Mouse (Mus musculus) forebrain, embryonic 13.5 days (tissue): ENCODE measurements around the gene Rpsa. TPM values are rescaled to one million over a fixed set of nuclear protein-coding genes. Genes with fewer than 3 reads are reported as not detected.

Experiments
- ATAC-seq: fragments of 200-750 bp; cut with Nextera tagmentation; 2 replicates; pipeline ENCODE4 v1.8.0; 2017
- H3K27ac ChIP-seq: fragments of 300-500 bp; sonication (generic); 2 replicates; pipeline ENCODE4 v1.5.1; 2015; ENCODE audit warnings: inconsistent platforms, mild to moderate bottlenecking, moderate library complexity
- H3K27me3 ChIP-seq: fragments of 300-500 bp; sonication (generic); 2 replicates; pipeline ENCODE4 v1.6.1; 2015; ENCODE audit warnings: mild to moderate bottlenecking, inconsistent platforms
- H3K36me3 ChIP-seq: fragments of 300-500 bp; sonication (generic); 2 replicates; pipeline ENCODE4 v1.6.1; 2015; ENCODE audit warnings: mild to moderate bottlenecking, inconsistent platforms; ENCODE audit not compliant: poor library complexity, severe bottlenecking
- H3K4me1 ChIP-seq: fragments of 300-500 bp; sonication (generic); 2 replicates; pipeline ENCODE4 v1.6.1; 2015; ENCODE audit warnings: inconsistent platforms
- H3K4me2 ChIP-seq: fragments of 300-500 bp; sonication (generic); 2 replicates; pipeline ENCODE4 v1.6.1; 2015; ENCODE audit warnings: inconsistent platforms, mild to moderate bottlenecking, moderate library complexity
- H3K4me3 ChIP-seq: fragments of 300-500 bp; sonication (generic); 2 replicates; pipeline ENCODE4 v1.5.1; 2015; ENCODE audit warnings: mild to moderate bottlenecking, inconsistent platforms
- H3K9ac ChIP-seq: fragments of 300-500 bp; sonication (generic); 2 replicates; pipeline ENCODE4 v1.6.1; 2015; ENCODE audit warnings: mild to moderate bottlenecking, inconsistent platforms
- H3K9me3 ChIP-seq: fragments of 300-500 bp; sonication (generic); replicated peaks from 2 replicates; pipeline ENCODE4 v1.6.1; 2016; ENCODE audit warnings: inconsistent platforms
- WGBS: fragments of 180-500 bp; shearing (Covaris S2); methylation state at CpG from one replicate; pipeline ENCODE4 v1.1.7; 2015; 5-methylcytosine and 5-hydroxymethylcytosine counted together
- polyA plus RNA-seq: library from polyadenylated mRNA; unstranded; fragments of >200 nt; fragmentation: Nextera tagmentation; extraction: Ambion mirVana; gene quantifications from 2 replicates; pipeline ENCODE4 v1.2.1, GENCODE M21; 2015

Rpsa gene
- 1,184 and 1,248 TPM in 2 replicates for polyA plus RNA-seq

DNA sequence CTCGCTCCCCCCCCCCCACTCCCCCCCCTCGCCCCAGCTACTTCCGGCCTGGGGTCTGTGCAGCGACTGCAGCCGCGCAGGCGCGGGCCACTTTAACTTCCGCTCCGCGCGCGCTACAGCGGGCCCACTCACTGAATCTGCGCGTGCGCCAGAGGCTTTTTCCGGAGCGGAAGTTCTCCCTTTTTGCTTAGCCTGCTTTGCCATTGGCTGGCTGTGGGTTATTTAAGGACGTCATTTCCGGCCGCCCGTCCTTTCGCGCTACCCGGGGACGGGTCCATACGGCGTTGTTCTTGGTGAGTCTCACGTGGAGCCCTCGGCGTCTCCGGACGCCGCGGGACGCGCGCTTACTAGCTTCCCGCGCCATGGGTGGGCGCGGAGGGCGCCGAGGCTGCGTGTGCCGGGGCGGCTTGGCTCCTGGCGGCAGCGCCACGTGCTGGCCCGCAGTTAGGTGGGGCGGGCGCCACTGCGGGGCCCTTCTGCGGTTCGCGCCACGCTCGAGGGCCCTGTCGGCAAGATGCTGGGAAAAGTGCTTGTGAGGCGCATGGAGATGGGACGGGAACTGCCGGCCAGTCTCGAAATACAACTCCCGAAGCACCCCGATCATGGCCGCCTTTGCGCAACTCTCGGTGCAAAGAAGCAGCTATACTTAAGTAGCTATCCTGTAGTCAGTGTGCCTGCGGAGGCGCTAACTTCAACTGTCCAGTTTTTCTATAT, at the start of gene Rpsa:
TSS of gene Rpsa (plus strand) at position 152 of the 714 bp plus-strand sequence.
- ATAC-seq = peak; percentile 97
- no peaks in the 10 kb centered on the region for H3K27me3 ChIP-seq
- H3K36me3 ChIP-seq = peaks cover 58% of the 10 kb centered on the region
- H3K9ac ChIP-seq = peak within 1 kb of the TSS; percentile 97
- under 1% methylated on average over 70 of the region's 72 CpGs for WGBS
- peak within 1 kb of the TSS; percentile 81 for H3K27ac ChIP-seq
- peaks cover 21% of the 10 kb centered on the region for H3K4me1 ChIP-seq
- H3K4me2 ChIP-seq = peak within 1 kb of the TSS; percentile 90
- no peaks in the 10 kb centered on the region for H3K9me3 ChIP-seq
- peak within 1 kb of the TSS; percentile 92 for H3K4me3 ChIP-seq

DNA sequence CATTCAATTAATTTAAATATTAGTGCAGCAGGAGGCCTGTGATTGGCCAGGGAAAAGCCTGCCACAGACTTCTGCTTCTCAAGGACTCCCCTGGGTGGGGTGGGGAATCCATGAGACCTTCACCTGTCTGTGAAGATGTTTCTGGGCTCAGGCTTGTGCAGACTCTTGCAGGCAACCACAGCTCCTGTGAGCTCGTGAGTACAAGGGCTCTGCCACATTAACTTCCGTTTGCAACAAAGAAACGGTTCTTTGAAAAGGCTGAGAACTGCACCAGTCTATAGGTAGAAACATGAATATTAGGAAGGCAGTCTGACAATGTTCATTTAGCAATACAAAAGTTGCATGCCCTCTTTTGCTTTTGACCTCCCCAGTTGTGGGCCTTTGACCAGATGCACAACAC, 49.2 kb upstream of the Rpsa start:
- H3K36me3 ChIP-seq = no peaks in the 10 kb centered on the region
- H3K4me1 ChIP-seq = peaks cover 1% of the 10 kb centered on the region; the same call in 1 of the 2 replicates
- no peak overlapping the region for H3K4me3 ChIP-seq
- no peak overlapping the region for H3K27ac ChIP-seq
- no peaks in the 10 kb centered on the region for H3K27me3 ChIP-seq
- H3K9me3 ChIP-seq = 0 out of 2 replicates have a peak, but pooled peaks cover 3% of the 10 kb centered on the region
- no peak for ATAC-seq
- H3K4me2 ChIP-seq = no peak overlapping the region
- no peak overlapping the region for H3K9ac ChIP-seq
- 85% methylated on average over 3 of the region's 3 CpGs for WGBS

DNA sequence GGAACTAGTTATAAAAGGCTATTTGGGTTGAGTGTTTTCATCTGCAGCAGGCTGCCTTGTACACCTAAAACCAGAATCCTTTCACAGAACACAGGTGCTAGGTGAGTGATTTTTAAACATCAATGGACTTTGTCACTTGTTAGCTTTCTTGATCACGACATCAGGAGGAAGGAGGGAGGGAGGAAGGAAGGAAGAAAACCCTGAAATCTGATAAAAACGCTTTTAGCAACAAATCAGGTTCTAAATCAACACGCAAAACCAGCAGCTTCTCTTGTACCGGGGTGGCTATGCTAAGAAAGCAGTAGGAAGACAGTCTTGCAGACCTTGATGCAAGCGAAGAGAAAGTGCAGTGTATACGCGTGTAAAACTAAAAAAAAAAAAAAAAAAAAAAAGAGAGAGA, 47.6 kb upstream of the Rpsa start:
- H3K4me1 ChIP-seq = no peaks in the 10 kb centered on the region
- H3K36me3 ChIP-seq = no peaks in the 10 kb centered on the region
- H3K27ac ChIP-seq = no peak overlapping the region
- no peak overlapping the region for H3K4me3 ChIP-seq
- 80% methylated on average over 7 of the region's 7 CpGs for WGBS
- H3K4me2 ChIP-seq = no peak overlapping the region
- no peaks in the 10 kb centered on the region for H3K27me3 ChIP-seq
- no peak for ATAC-seq
- H3K9ac ChIP-seq = no peak overlapping the region
- H3K9me3 ChIP-seq = 0 out of 2 replicates have a peak, but pooled peaks cover 3% of the 10 kb centered on the region

DNA sequence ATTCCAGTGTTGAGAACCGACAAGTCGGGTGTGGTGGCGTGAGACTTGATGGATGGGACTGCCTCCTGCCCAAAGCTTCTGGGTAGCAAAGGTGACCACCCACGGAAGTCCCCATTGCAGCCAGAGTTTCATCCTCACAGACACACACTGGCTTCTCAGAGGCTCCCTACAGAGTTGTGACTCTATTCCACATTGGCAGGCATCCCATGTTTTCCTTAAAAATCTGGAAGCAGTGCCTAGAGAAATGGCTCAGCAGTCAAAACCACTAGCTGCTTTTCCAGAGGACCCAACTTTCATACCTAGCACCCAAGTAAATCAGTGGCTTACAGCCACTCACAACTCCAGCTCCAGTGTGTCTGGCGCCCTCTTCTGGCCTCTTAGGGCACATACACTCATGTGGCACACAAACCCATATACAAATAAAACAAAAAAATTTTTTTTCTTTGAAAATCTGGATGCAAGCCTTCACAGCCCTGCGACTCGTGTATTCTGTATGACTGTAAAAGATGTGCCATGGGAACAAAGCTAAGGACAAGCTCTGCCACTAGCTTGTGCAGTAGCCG, 46.9 kb upstream of the Rpsa start:
- Histone ChIP-seq H3K36me3 (no peaks in the 10 kb centered on the region), H3K4me1 (no peaks in the 10 kb centered on the region), H3K9ac (no peak overlapping the region), H3K9me3 (0 out of 2 replicates have a peak, but pooled peaks cover 3% of the 10 kb centered on the region), H3K27ac (no peak overlapping the region), H3K4me2 (no peak overlapping the region), H3K27me3 (no peaks in the 10 kb centered on the region), H3K4me3 (no peak overlapping the region)
- WGBS = 86% methylated on average over 8 of the region's 8 CpGs
- ATAC-seq = no peak

DNA sequence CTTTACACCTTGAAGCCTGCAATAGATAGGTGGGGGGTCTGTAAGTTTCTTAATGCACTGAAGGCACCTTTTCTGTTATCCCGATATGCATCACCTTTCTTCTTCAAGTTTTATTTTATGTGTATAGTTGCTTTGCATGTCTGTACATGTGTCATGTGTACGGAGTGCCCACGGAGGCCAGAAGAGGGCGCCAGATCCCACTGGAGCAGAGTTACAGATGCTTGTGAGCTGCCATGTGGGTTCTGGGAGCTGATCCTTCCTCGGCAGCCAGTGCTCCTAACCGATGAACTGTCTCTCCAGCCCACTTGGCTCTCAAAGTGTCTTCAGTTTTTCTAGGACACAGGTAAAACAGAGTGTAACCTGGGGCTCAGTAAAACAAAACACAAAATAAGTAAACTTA, 46.2 kb upstream of the Rpsa start:
- Histone ChIP-seq H3K27me3 (no peaks in the 10 kb centered on the region), H3K4me3 (no peak overlapping the region), H3K9me3 (0 out of 2 replicates have a peak, but pooled peaks cover 3% of the 10 kb centered on the region), H3K27ac (no peak overlapping the region), H3K4me1 (no peaks in the 10 kb centered on the region), H3K36me3 (no peaks in the 10 kb centered on the region), H3K9ac (no peak overlapping the region), H3K4me2 (no peak overlapping the region)
- ATAC-seq = no peak
- 78% methylated on average over 6 of the region's 6 CpGs for WGBS

DNA sequence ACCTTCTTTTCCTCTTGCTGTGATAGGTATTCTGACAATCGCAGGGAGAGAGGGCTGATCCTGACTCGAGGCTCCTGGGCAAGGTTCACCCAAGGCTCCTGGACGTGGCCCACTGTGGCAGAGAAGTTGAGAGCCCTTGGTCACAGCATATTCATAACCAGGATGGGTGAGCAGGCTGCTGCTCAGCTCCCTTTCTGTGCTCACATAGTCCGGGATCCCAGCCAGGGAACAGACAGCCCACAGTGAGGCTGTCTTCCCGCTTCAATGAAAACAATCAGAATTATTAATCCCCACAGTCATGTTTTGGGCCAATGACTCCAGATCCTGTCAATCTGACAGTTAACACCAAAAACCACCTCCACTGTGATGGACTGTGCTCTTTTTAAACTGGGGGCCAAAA, 45.5 kb upstream of the Rpsa start:
- Histone ChIP-seq H3K27ac (no peak overlapping the region), H3K36me3 (no peaks in the 10 kb centered on the region), H3K4me1 (no peaks in the 10 kb centered on the region), H3K4me3 (no peak overlapping the region), H3K27me3 (no peaks in the 10 kb centered on the region), H3K9ac (no peak overlapping the region), H3K4me2 (no peak overlapping the region), H3K9me3 (0 out of 2 replicates have a peak, but pooled peaks cover 3% of the 10 kb centered on the region)
- ATAC-seq = no peak
- whole genome bisulfite sequencing = 79% methylated on average over 5 of the region's 5 CpGs

DNA sequence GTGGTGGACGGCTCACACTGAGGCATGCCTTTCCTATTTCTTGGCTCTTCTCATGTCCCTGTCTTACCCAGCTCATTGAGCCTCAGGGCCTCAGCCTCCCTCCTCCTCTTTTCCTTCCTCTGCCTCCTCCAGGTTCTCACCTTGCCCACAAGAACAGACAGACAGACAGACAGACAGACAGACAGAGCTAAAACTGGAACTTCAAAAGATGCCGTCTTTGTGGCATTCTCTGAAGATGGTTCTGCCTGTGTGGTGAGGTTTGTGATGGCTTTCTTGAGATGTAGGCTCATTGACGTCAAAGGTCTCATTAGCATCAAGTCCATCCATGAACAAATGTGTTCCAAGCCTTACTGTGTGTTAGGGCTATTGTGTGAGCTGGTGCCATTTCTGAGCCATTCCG, 44.8 kb upstream of the Rpsa start:
- H3K9ac ChIP-seq = no peak overlapping the region
- H3K27ac ChIP-seq = no peak overlapping the region
- WGBS = 71% methylated on average over 4 of the region's 4 CpGs
- H3K4me1 ChIP-seq = no peaks in the 10 kb centered on the region
- H3K9me3 ChIP-seq = 0 out of 2 replicates have a peak, but pooled peaks cover 3% of the 10 kb centered on the region
- H3K27me3 ChIP-seq = no peaks in the 10 kb centered on the region
- no peak for ATAC-seq
- H3K4me2 ChIP-seq = no peak overlapping the region
- no peak overlapping the region for H3K4me3 ChIP-seq
- H3K36me3 ChIP-seq = no peaks in the 10 kb centered on the region

DNA sequence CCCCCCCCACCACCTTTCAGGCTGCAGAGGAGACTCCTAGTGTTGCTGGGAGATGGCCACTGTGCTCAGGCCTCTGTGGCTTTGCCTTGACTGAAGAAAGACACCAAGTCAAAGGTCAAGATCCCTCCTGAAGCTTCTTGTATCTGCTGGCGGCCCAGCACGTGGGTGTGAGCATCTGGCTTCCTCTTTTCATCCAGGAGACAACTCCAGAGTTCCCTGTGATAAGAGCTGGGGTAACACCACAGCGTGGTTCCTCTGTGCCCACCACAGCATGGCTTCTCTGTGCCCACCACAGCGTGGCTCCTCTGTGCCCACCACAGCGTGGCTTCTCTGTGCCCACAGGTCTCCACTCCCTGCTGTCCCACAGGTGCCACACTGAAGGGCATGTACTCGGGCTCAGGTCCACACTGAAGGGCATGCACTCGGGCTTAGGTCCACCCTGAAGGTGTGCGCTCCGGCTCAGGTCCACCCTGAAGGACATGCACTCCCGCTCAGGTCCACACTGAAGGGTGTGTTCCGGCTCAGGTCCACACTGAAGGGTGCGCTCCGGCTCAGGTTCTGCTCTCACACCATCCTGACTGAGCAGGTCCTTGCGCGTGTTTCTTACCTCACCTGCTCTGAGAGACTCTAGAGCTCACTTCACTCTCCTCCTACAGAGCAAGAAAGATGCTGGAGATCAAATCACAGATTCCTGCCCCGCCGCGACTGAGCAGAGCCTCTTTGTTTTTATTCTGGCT, 44.2 kb upstream of the Rpsa start:
- no peak for ATAC-seq
- Histone ChIP-seq H3K4me2 (no peak overlapping the region), H3K9me3 (0 out of 2 replicates have a peak, but pooled peaks cover 3% of the 10 kb centered on the region), H3K4me1 (no peaks in the 10 kb centered on the region), H3K27ac (no peak overlapping the region), H3K36me3 (no peaks in the 10 kb centered on the region), H3K27me3 (no peaks in the 10 kb centered on the region), H3K4me3 (no peak overlapping the region), H3K9ac (no peak overlapping the region)
- WGBS = 82% methylated on average over 18 of the region's 18 CpGs

DNA sequence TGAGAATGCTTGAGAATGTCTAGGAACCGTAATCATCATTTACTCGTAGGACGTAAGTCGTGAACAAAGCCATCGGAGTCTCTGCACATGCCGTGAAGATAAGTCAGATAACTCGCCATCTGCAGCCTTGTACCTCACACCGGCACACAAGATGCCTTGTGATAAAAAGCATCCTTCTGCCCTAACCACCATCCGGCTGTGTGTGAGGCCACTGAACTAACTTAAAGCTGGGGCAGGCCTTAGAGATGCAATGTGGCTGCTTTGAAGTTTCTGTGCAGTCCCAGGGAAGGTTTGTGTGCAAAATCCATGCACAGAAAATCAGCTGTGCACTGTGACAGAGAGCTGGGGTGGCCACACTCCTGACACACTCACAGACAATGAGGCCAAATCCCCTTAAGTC, 43.1 kb upstream of the Rpsa start:
- H3K9ac ChIP-seq = no peak overlapping the region
- 0 out of 2 replicates have a peak, but pooled peaks cover 3% of the 10 kb centered on the region for H3K9me3 ChIP-seq

DNA sequence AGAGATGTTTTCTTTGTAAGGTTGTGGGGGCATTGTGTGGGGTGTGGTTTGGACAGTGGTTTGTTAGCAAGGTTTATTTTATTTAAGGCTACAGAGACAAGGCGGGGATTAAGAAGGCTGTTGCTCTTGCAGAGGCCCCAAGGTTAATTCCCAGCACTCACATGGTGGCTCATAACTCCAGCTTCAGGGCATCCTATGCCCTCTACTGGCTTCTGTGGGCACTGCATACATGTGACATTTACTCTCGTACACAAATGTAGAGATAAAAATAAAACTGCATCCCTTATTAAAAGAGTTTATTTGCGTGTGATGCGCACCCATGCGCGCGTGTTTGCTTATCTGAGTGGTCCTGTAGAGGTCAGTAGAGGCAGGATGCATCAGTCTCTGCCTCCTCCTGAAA, 38.4 kb upstream of the Rpsa start:
- Histone ChIP-seq H3K9ac (no peak overlapping the region), H3K27me3 (no peaks in the 10 kb centered on the region), H3K4me1 (no peaks in the 10 kb centered on the region), H3K4me3 (no peak overlapping the region), H3K36me3 (no peaks in the 10 kb centered on the region), H3K27ac (no peak overlapping the region), H3K4me2 (no peak overlapping the region), H3K9me3 (no peaks in the 10 kb centered on the region)
- WGBS = 86% methylated on average over 7 of the region's 7 CpGs
- ATAC-seq = no peak

More for the DNA sequence above, 43.1 kb upstream of the Rpsa start:
- WGBS = 88% methylated on average over 9 of the region's 9 CpGs
- Histone ChIP-seq H3K36me3 (no peaks in the 10 kb centered on the region), H3K4me1 (no peaks in the 10 kb centered on the region), H3K27ac (no peak overlapping the region), H3K27me3 (no peaks in the 10 kb centered on the region), H3K4me3 (no peak overlapping the region), H3K4me2 (no peak overlapping the region)
- no peak for ATAC-seq

DNA sequence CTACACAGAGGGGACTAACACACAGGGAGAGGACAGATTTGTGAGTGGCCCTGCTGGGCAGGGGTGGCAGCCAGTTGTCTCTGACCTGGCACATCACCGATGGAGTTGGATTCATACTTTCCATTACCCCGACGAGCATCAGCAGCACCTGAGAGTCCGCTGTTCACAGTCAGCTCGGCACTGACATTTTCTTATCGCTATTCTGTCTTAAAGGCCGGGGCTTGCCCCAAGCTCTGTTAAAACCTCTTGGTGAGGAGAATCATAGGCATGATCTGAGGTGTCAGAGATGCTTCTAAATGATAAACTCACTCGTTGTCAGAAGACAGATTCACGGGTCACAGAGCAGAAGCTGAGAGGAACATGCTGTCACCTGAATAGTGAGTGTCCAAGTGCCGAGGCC, 36.4 kb upstream of the Rpsa start:
- Histone ChIP-seq H3K27ac (no peak overlapping the region), H3K36me3 (no peaks in the 10 kb centered on the region), H3K27me3 (no peaks in the 10 kb centered on the region), H3K9me3 (no peaks in the 10 kb centered on the region), H3K9ac (no peak overlapping the region), H3K4me3 (no peak overlapping the region), H3K4me2 (no peak overlapping the region), H3K4me1 (no peaks in the 10 kb centered on the region)
- no peak for ATAC-seq
- WGBS = 85% methylated on average over 10 of the region's 10 CpGs

DNA sequence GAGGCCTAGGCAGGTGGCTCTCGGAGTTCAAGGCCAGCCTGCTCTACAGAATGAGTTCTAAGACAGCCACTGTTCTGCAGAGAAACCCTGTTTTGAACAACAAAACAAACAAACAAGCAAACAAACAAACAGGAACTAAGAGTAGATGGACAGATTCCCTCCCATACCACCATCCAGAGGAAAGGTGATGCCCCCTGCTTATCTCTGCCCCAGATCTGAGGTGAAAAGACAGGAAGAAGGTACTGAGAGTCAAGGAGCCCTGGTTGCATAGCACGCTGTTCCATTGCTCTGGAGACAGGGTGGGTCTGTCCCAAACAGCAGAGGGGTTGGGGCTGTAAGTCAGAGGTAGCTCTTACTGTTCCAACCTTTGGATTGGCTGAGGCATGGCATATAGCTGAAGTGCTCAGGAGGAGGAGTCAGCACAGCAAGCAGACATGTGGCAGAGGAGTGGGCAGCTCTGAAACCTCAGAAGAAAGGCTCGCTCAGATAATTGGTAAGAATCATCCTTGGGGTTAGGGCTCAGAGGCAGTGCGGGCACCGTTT, 35.7 kb upstream of the Rpsa start, which contains the start of gene Ccr8:
TSS of gene Ccr8 (plus strand) at position 419 of the 543 bp plus-strand sequence.
- WGBS = 77% methylated on average over 5 of the region's 5 CpGs
- H3K4me1 ChIP-seq = no peaks in the 10 kb centered on the region
- no peaks in the 10 kb centered on the region for H3K36me3 ChIP-seq
- H3K9me3 ChIP-seq = no peaks in the 10 kb centered on the region
- H3K4me2 ChIP-seq = no peak within 1 kb of the TSS
- no peaks in the 10 kb centered on the region for H3K27me3 ChIP-seq
- H3K4me3 ChIP-seq = no peak within 1 kb of the TSS
- ATAC-seq = no peak
- H3K27ac ChIP-seq = no peak within 1 kb of the TSS
- H3K9ac ChIP-seq = no peak within 1 kb of the TSS
